Mouse (Mus musculus) thymus, adult 2 months (tissue): Measurements from ENCODE around the gene Mindy3.
A peak's percentile ranks its signal among the peaks of the same experiment; 100 is the strongest.

Source experiments
- CTCF ChIP-seq: fragments of 200-500 bp; IDR thresholded peaks from 2 replicates; pipeline ENCODE4 v1.5.1; 2012; ENCODE audit warnings: mild to moderate bottlenecking, control low read depth, low read length, moderate library complexity, borderline replicate concordance; ENCODE audit not compliant: control insufficient read depth, poor library complexity, insufficient read depth; ENCODE audit errors: extremely low read depth
- POLR2A ChIP-seq: fragments of 200-500 bp; IDR thresholded peaks from 2 replicates; pipeline ENCODE4 v1.6.1; 2012; ENCODE audit warnings: mild to moderate bottlenecking, low read length, control low read depth, moderate library complexity; ENCODE audit not compliant: control insufficient read depth, poor library complexity, insufficient read depth; ENCODE audit errors: extremely low read depth

GRCm38 (mm10) chr2:12301431-12302170, 117.7 kb downstream of the Mindy3 start, which contains the start of gene Itga8:
- TF ChIP-seq CTCF, result peak; percentile 99
- no peak for TF ChIP-seq POLR2A
